Mouse (Mus musculus) MEL (cell line): Measurements from ENCODE around the gene Sorbs1. TPM values are rescaled to one million over a fixed set of nuclear protein-coding genes. Genes with fewer than 3 reads are reported as not detected.

ENCODE experiments used
- DNase-seq: peaks from one replicate; pipeline ENCODE4 v3.0.0; 2011; ENCODE audit warnings: low read depth, low spot score
- H3K27ac ChIP-seq: 2 replicates; pipeline ENCODE4 v1.5.1; 2012; ENCODE audit warnings: low read depth, mild to moderate bottlenecking, control low read depth, low read length, moderate library complexity; ENCODE audit not compliant: control insufficient read depth
- H3K27me3 ChIP-seq, 2 experiments: fragments of 150-350 bp in 1 of 2; sonication (generic) in 1 of 2; 2 replicates each; pipeline ENCODE4 v1.6.1; 2012; ENCODE audit warnings: low read length in 2 of 2, mild to moderate bottlenecking in 2 of 2, improper control_type of control experiment in 1 of 2, moderate library complexity in 1 of 2; ENCODE audit not compliant: insufficient read depth in 2 of 2, control insufficient read depth in 1 of 2
- H3K36me3 ChIP-seq, 2 experiments: 2 replicates each; pipeline ENCODE4 v1.6.1; 2012 to 2014; ENCODE audit warnings: low read length in 2 of 2, improper control_type of control experiment in 1 of 2, inconsistent platforms in 1 of 2, mild to moderate bottlenecking in 1 of 2; ENCODE audit not compliant: insufficient read depth in 2 of 2, control insufficient read depth in 1 of 2
- H3K4me1 ChIP-seq, 2 experiments: fragments of 150-350 bp in 1 of 2; sonication (generic) in 1 of 2; 2 replicates each; pipeline ENCODE4 v1.6.1; 2012; ENCODE audit warnings: low read length in 2 of 2, improper control_type of control experiment in 1 of 2, mild to moderate bottlenecking in 1 of 2; ENCODE audit not compliant: insufficient read depth in 2 of 2, control insufficient read depth in 1 of 2
- H3K4me3 ChIP-seq, 2 experiments: fragments of 150-350 bp in 1 of 2; sonication (generic) in 1 of 2; 2 replicates each; pipeline ENCODE4 v1.5.1; 2012; ENCODE audit warnings: low read depth in 2 of 2, low read length in 2 of 2, mild to moderate bottlenecking in 2 of 2, moderate library complexity in 2 of 2, control low read depth in 1 of 2, improper control_type of control experiment in 1 of 2; ENCODE audit not compliant: control insufficient read depth in 1 of 2, insufficient read depth in 1 of 2
- H3K79me2 ChIP-seq: 2 replicates; pipeline ENCODE4 v1.6.1; 2012; ENCODE audit warnings: mild to moderate bottlenecking, low read length, moderate library complexity; ENCODE audit not compliant: control insufficient read depth, poor library complexity, insufficient read depth
- H3K9ac ChIP-seq: 2 replicates; pipeline ENCODE4 v1.6.1; 2012; ENCODE audit warnings: low read depth, mild to moderate bottlenecking, control low read depth, low read length, moderate library complexity; ENCODE audit not compliant: control insufficient read depth, poor library complexity, severe bottlenecking
- H3K9me3 ChIP-seq: fragments of 150-350 bp; sonication (generic); replicated peaks from 2 replicates; pipeline ENCODE4 v1.6.1; 2012; ENCODE audit warnings: mild to moderate bottlenecking, low read length, improper control_type of control experiment, moderate library complexity; ENCODE audit not compliant: insufficient read depth
- BHLHE40 ChIP-seq: IDR thresholded peaks from 2 replicates; pipeline ENCODE4 v1.6.1; 2012; ENCODE audit warnings: low read depth, mild to moderate bottlenecking, inconsistent platforms, low read length, improper control_type of control experiment, borderline replicate concordance
- CHD1 ChIP-seq: IDR thresholded peaks from 2 replicates; pipeline ENCODE4 v1.6.1; 2012; ENCODE audit warnings: low read depth, mild to moderate bottlenecking, inconsistent platforms, low read length, improper control_type of control experiment
- CTCF ChIP-seq, 3 experiments: IDR thresholded peaks in 2 of 3; conservative IDR thresholded peaks in 1 of 3; 2 replicates each; pipeline ENCODE4 v1.5.1; 2011 to 2012; ENCODE audit warnings: low read length in 3 of 3, low read depth in 2 of 3, mild to moderate bottlenecking in 2 of 3, improper control_type of control experiment in 1 of 3, inconsistent platforms in 1 of 3, mixed read lengths in 1 of 3, moderate library complexity in 1 of 3; ENCODE audit not compliant: control insufficient read depth in 1 of 3, insufficient read depth in 1 of 3, poor library complexity in 1 of 3, severe bottlenecking in 1 of 3
- E2F4 ChIP-seq: IDR thresholded peaks from 2 replicates; pipeline ENCODE4 v1.6.1; 2011; ENCODE audit warnings: low read depth, low read length, improper control_type of control experiment, borderline replicate concordance
- EP300 ChIP-seq, 2 experiments: IDR thresholded peaks; 2 replicates each; pipeline ENCODE4 v1.6.1; 2011; ENCODE audit warnings: improper control_type of control experiment in 2 of 2, low read length in 2 of 2, low read depth in 1 of 2, mild to moderate bottlenecking in 1 of 2
- GABPA ChIP-seq: IDR thresholded peaks from 2 replicates; pipeline ENCODE4 v1.6.1; 2012; ENCODE audit warnings: low read depth, mild to moderate bottlenecking, inconsistent platforms, low read length, improper control_type of control experiment, moderate library complexity
- GATA1 ChIP-seq: IDR thresholded peaks from 2 replicates; pipeline ENCODE4 v1.6.1; 2011; ENCODE audit warnings: low read depth, low read length, improper control_type of control experiment
- HCFC1 ChIP-seq: IDR thresholded peaks from 2 replicates; pipeline ENCODE4 v1.6.1; 2012; ENCODE audit warnings: low read depth, mild to moderate bottlenecking, inconsistent platforms, low read length, improper control_type of control experiment, moderate library complexity
- KAT2A ChIP-seq: conservative IDR thresholded peaks from 2 replicates; pipeline ENCODE4 v1.6.1; 2012; ENCODE audit warnings: low read depth, low read length, improper control_type of control experiment, inconsistent platforms
- MAFK ChIP-seq: IDR thresholded peaks from 2 replicates; pipeline ENCODE4 v1.6.1; 2011; ENCODE audit warnings: low read depth, mild to moderate bottlenecking, low read length, improper control_type of control experiment, borderline replicate concordance
- MEF2A ChIP-seq: IDR thresholded peaks from 2 replicates; pipeline ENCODE4 v1.6.1; 2014; ENCODE audit warnings: low read depth, mild to moderate bottlenecking, inconsistent platforms, low read length, improper control_type of control experiment; ENCODE audit not compliant: poor library complexity, insufficient replicate concordance, severe bottlenecking; ENCODE audit errors: extremely low read depth
- NELFE ChIP-seq: IDR thresholded peaks from 2 replicates; pipeline ENCODE4 v1.6.1; 2011; ENCODE audit warnings: low read depth, low read length, improper control_type of control experiment
- POLR2A ChIP-seq, 2 experiments: IDR thresholded peaks; 2 replicates each; pipeline ENCODE4 v1.6.1; 2011 to 2012; ENCODE audit warnings: low read length in 2 of 2, mild to moderate bottlenecking in 2 of 2, control low read depth in 1 of 2, improper control_type of control experiment in 1 of 2, low read depth in 1 of 2, moderate library complexity in 1 of 2; ENCODE audit not compliant: control insufficient read depth in 1 of 2, insufficient read depth in 1 of 2, poor library complexity in 1 of 2
- POLR2AphosphoS2 ChIP-seq: IDR thresholded peaks from 2 replicates; pipeline ENCODE4 v1.6.1; 2011; ENCODE audit warnings: low read length, improper control_type of control experiment
- RCOR1 ChIP-seq: IDR thresholded peaks from 2 replicates; pipeline ENCODE4 v1.6.1; 2012; ENCODE audit warnings: low read depth, mild to moderate bottlenecking, inconsistent platforms, low read length, improper control_type of control experiment
- UBTF ChIP-seq: IDR thresholded peaks from 2 replicates; pipeline ENCODE4 v1.6.1; 2012; ENCODE audit warnings: low read depth, mild to moderate bottlenecking, inconsistent platforms, low read length, improper control_type of control experiment, moderate library complexity, borderline replicate concordance; ENCODE audit not compliant: insufficient read depth
- USF1 ChIP-seq: IDR thresholded peaks from 2 replicates; pipeline ENCODE4 v1.6.1; 2014; ENCODE audit warnings: low read depth, mild to moderate bottlenecking, inconsistent platforms, low read length, improper control_type of control experiment, moderate library complexity
- USF2 ChIP-seq, 2 experiments: IDR thresholded peaks; 2 replicates each; pipeline ENCODE4 v1.6.1; 2011 to 2012; ENCODE audit warnings: improper control_type of control experiment in 2 of 2, low read length in 2 of 2, borderline replicate concordance in 1 of 2, inconsistent platforms in 1 of 2, low read depth in 1 of 2, mild to moderate bottlenecking in 1 of 2; ENCODE audit not compliant: insufficient read depth in 1 of 2
- ZKSCAN1 ChIP-seq: IDR thresholded peaks from 2 replicates; pipeline ENCODE4 v1.6.1; 2012; ENCODE audit warnings: low read depth, mild to moderate bottlenecking, inconsistent platforms, low read length, improper control_type of control experiment, moderate library complexity
- polyA plus RNA-seq, 2 experiments: library from polyadenylated mRNA; stranded (reverse) in 1 of 2; unstranded in 1 of 2; fragments of >175 nt in 1 of 2; fragments of >200 nt in 1 of 2; gene quantifications; 2 replicates each; pipeline versions ENCODE4 v1.2.1 to v1.2.4; 2012; ENCODE audit warnings: low replicate concordance in 2 of 2, low read depth in 1 of 2; ENCODE audit not compliant: insufficient read length in 2 of 2, insufficient read depth in 1 of 2, missing spikeins in 1 of 2
- total RNA-seq: library from RNA; depleted of rRNA; stranded (reverse); fragments of 300-350 nt; gene quantifications from 2 replicates; pipeline ENCODE4 v1.2.3, GENCODE M21; 2012

The Sorbs1 gene
- total and polyA plus RNA-seq, 3 experiments = 1.3 to 5.3 TPM; not detected in 1

- no peak for DNase-seq
- H3K4me1 ChIP-seq = no peaks in the 10 kb centered on the region
- no peaks in the 10 kb centered on the region for H3K79me2 ChIP-seq
- TF ChIP-seq MEF2A (no peak), BHLHE40 (no peak), HCFC1 (no peak), USF1 (no peak), KAT2A (no peak), E2F4 (no peak), GABPA (no peak), USF2 (IDR thresholded peaks at IDR 0.05; ENCODE audit: borderline replicate concordance in 1 of 2, insufficient read depth in 1 of 2, low read depth in 1 of 2, low read length in 2 of 2) (no peak), CTCF (IDR thresholded peaks at IDR 0.05 in 2 of 3, conservative IDR thresholded peaks at IDR 0.05 in 1 of 3; ENCODE audit: control insufficient read depth in 1 of 3, insufficient read depth in 1 of 3, low read depth in 2 of 3, low read length in 3 of 3, poor library complexity in 1 of 3, severe bottlenecking in 1 of 3) (no peak), RCOR1 (no peak), ZKSCAN1 (no peak), GATA1 (no peak), NELFE (no peak), UBTF (no peak), CHD1 (no peak), EP300 (IDR thresholded peaks at IDR 0.05; ENCODE audit: low read depth in 1 of 2, low read length in 2 of 2) (no peak), MAFK (no peak), POLR2A (IDR thresholded peaks at IDR 0.05; ENCODE audit: control insufficient read depth in 1 of 2, insufficient read depth in 1 of 2, low read depth in 1 of 2, low read length in 2 of 2, poor library complexity in 1 of 2) (no peak)
- H3K27me3 ChIP-seq = no peaks in the 10 kb centered on the region
- H3K9me3 ChIP-seq = no peaks in the 10 kb centered on the region
- H3K36me3 ChIP-seq = no peaks in the 10 kb centered on the region
- no peak overlapping the region for H3K4me3 ChIP-seq
- H3K27ac ChIP-seq = no peak overlapping the region
- no peak overlapping the region for H3K9ac ChIP-seq
Observed at GRCm38 (mm10) chr19:40309911-40310310, 203.7 kb downstream of the Sorbs1 start.

GRCm38 (mm10) chr19:40307550-40307949 is 206.0 kb downstream of the Sorbs1 start:
- Histone ChIP-seq H3K36me3 (no peaks in the 10 kb centered on the region), H3K4me1 (no peaks in the 10 kb centered on the region)
- DNase-seq = no peak

More at GRCm38 (mm10) chr19:40307550-40307949, 206.0 kb downstream of the Sorbs1 start:
- H3K27ac ChIP-seq = no peak overlapping the region
- TF ChIP-seq POLR2AphosphoS2 (no peak), USF1 (no peak), POLR2A (IDR thresholded peaks at IDR 0.05; ENCODE audit: control insufficient read depth in 1 of 2, insufficient read depth in 1 of 2, low read depth in 1 of 2, low read length in 2 of 2, poor library complexity in 1 of 2) (no peak)
- H3K9ac ChIP-seq = no peak overlapping the region
- no peaks in the 10 kb centered on the region for H3K9me3 ChIP-seq
- H3K27me3 ChIP-seq = no peaks in the 10 kb centered on the region
- H3K79me2 ChIP-seq = no peaks in the 10 kb centered on the region
- H3K4me3 ChIP-seq = no peak overlapping the region
